Mouse (Mus musculus) testis, adult 2 months (tissue): Measurements from ENCODE around the gene Fat3.

Source experiments
- CTCF ChIP-seq: fragments of 200-500 bp; IDR thresholded peaks from 2 replicates; pipeline ENCODE4 v1.5.1; 2012; ENCODE audit warnings: low read depth, mild to moderate bottlenecking, inconsistent platforms, low read length, moderate library complexity; ENCODE audit not compliant: control insufficient read depth, insufficient read depth, insufficient replicate concordance
- POLR2A ChIP-seq: fragments of 200-500 bp; IDR thresholded peaks from 2 replicates; pipeline ENCODE4 v1.6.1; 2012; ENCODE audit warnings: low read depth, mild to moderate bottlenecking, inconsistent platforms, low read length, moderate library complexity; ENCODE audit not compliant: control insufficient read depth

- TF ChIP-seq POLR2A (no peak), CTCF (no peak)
These were observed 144.4 kb downstream of the Fat3 start for GRCm38 (mm10) chr9:16356636-16357035.
